Mouse (Mus musculus): ENCODE measurements at regions not wholly inside any gene's neighbourhood (a gene's known extent, or its start where the extent isn't known, plus 50 kb on each side); places are given as distances from the start of the nearest gene placed in this dataset.

- Histone ChIP-seq H3K4me1 (ENCODE audit: control insufficient read depth, insufficient read depth, low read length) (no peaks in the 10 kb centered on the region), H3K4me3 (ENCODE audit: low read depth, low read length) (no peak overlapping the region), H3K9me3 (replicated peaks; ENCODE audit: control insufficient read depth, insufficient read depth, low read length, poor library complexity, severe bottlenecking) (no peaks in the 10 kb centered on the region), H3K36me3 (ENCODE audit: control insufficient read depth, insufficient read depth, low read length, poor library complexity, severe bottlenecking) (no peaks in the 10 kb centered on the region), H3K27ac (ENCODE audit: insufficient read depth, low read length) (no peak overlapping the region), H3K9ac (ENCODE audit: low read depth, poor library complexity, severe bottlenecking) (no peak overlapping the region), H3K27me3 (ENCODE audit: control insufficient read depth, insufficient read depth, low read length, poor library complexity, severe bottlenecking) (no peaks in the 10 kb centered on the region; the same call in 1 of the 2 replicates)
- TF ChIP-seq CTCF (IDR thresholded peaks at IDR 0.05; ENCODE audit: low read depth, low read length) (no peak), EP300 (IDR thresholded peaks at IDR 0.05; ENCODE audit: insufficient read depth, low read depth, low read length) (no peak), POLR2A (IDR thresholded peaks at IDR 0.05; ENCODE audit: insufficient read depth, low read length) (no peak)
Observed at GRCm38 (mm10) chr11:22671791-22672490, 160.1 kb downstream of the Tmem17 start.

GRCm38 (mm10) chr11:22675047-22675446, 163.2 kb downstream of the Tmem17 start:
- no peak overlapping the region for H3K27ac ChIP-seq (ENCODE audit: insufficient read depth, low read length)
- no peaks in the 10 kb centered on the region; the same call in 1 of the 2 replicates for H3K27me3 ChIP-seq (ENCODE audit: control insufficient read depth, insufficient read depth, low read length, poor library complexity, severe bottlenecking)
- TF ChIP-seq POLR2A (IDR thresholded peaks at IDR 0.05; ENCODE audit: insufficient read depth, low read length) = no peak
- TF ChIP-seq EP300 (IDR thresholded peaks at IDR 0.05; ENCODE audit: insufficient read depth, low read depth, low read length) = no peak
- no peak for TF ChIP-seq CTCF (IDR thresholded peaks at IDR 0.05; ENCODE audit: low read depth, low read length)

GRCm38 (mm10) chr11:22675754-22676153, 163.9 kb downstream of the Tmem17 start:
- TF ChIP-seq EP300 (IDR thresholded peaks at IDR 0.05; ENCODE audit: insufficient read depth, low read depth, low read length) (no peak), POLR2A (IDR thresholded peaks at IDR 0.05; ENCODE audit: insufficient read depth, low read length) (no peak), CTCF (IDR thresholded peaks at IDR 0.05; ENCODE audit: low read depth, low read length) (no peak)
- H3K27me3 ChIP-seq (ENCODE audit: control insufficient read depth, insufficient read depth, low read length, poor library complexity, severe bottlenecking) = no peaks in the 10 kb centered on the region; the same call in 1 of the 2 replicates

More at GRCm38 (mm10) chr11:22675047-22675446, 163.2 kb downstream of the Tmem17 start:
- H3K9me3 ChIP-seq (replicated peaks; ENCODE audit: control insufficient read depth, insufficient read depth, low read length, poor library complexity, severe bottlenecking) = no peaks in the 10 kb centered on the region
- H3K4me1 ChIP-seq (ENCODE audit: control insufficient read depth, insufficient read depth, low read length) = no peaks in the 10 kb centered on the region
- no peaks in the 10 kb centered on the region for H3K36me3 ChIP-seq (ENCODE audit: control insufficient read depth, insufficient read depth, low read length, poor library complexity, severe bottlenecking)
- no peak overlapping the region for H3K9ac ChIP-seq (ENCODE audit: low read depth, poor library complexity, severe bottlenecking)
- H3K4me3 ChIP-seq (ENCODE audit: low read depth, low read length) = no peak overlapping the region

GRCm38 (mm10) chr11:22677337-22677736, 165.4 kb downstream of the Tmem17 start:
- no peaks in the 10 kb centered on the region for H3K36me3 ChIP-seq (ENCODE audit: control insufficient read depth, insufficient read depth, low read length, poor library complexity, severe bottlenecking)
- no peaks in the 10 kb centered on the region; the same call in 1 of the 2 replicates for H3K27me3 ChIP-seq (ENCODE audit: control insufficient read depth, insufficient read depth, low read length, poor library complexity, severe bottlenecking)
- no peaks in the 10 kb centered on the region for H3K9me3 ChIP-seq (replicated peaks; ENCODE audit: control insufficient read depth, insufficient read depth, low read length, poor library complexity, severe bottlenecking)
- H3K4me3 ChIP-seq (ENCODE audit: low read depth, low read length) = no peak overlapping the region
- TF ChIP-seq CTCF (IDR thresholded peaks at IDR 0.05; ENCODE audit: low read depth, low read length) = peak; percentile 40
- no peak for TF ChIP-seq EP300 (IDR thresholded peaks at IDR 0.05; ENCODE audit: insufficient read depth, low read depth, low read length)
- no peak for TF ChIP-seq POLR2A (IDR thresholded peaks at IDR 0.05; ENCODE audit: insufficient read depth, low read length)
- H3K27ac ChIP-seq (ENCODE audit: insufficient read depth, low read length) = no peak overlapping the region
- H3K9ac ChIP-seq (ENCODE audit: low read depth, poor library complexity, severe bottlenecking) = no peak overlapping the region
- H3K4me1 ChIP-seq (ENCODE audit: control insufficient read depth, insufficient read depth, low read length) = no peaks in the 10 kb centered on the region

More at GRCm38 (mm10) chr11:22675754-22676153, 163.9 kb downstream of the Tmem17 start:
- Histone ChIP-seq H3K36me3 (ENCODE audit: control insufficient read depth, insufficient read depth, low read length, poor library complexity, severe bottlenecking) (no peaks in the 10 kb centered on the region), H3K9me3 (replicated peaks; ENCODE audit: control insufficient read depth, insufficient read depth, low read length, poor library complexity, severe bottlenecking) (no peaks in the 10 kb centered on the region), H3K9ac (ENCODE audit: low read depth, poor library complexity, severe bottlenecking) (no peak overlapping the region), H3K27ac (ENCODE audit: insufficient read depth, low read length) (no peak overlapping the region), H3K4me1 (ENCODE audit: control insufficient read depth, insufficient read depth, low read length) (no peaks in the 10 kb centered on the region), H3K4me3 (ENCODE audit: low read depth, low read length) (no peak overlapping the region)

DNA sequence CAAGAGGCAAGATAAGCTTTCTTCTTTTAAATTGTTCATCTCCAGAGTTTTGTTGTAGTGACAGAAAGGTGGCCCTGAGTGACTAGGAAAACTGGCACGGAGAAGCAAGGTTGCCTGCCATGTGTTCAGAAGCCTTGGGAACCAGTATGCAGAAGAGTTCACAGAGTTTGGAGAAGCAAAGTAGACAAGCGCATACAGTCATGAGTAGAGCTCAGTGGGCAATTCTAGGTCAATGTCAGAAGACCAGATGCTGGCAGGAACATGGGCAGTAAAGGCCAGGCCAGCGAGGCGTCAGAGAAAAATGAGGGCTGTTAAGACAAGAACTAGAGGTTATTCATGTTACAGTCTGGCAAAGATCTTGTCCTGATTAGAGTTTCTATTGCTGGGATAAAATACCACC, 172.7 kb downstream of the Tmem17 start:
- TF ChIP-seq POLR2A (IDR thresholded peaks at IDR 0.05; ENCODE audit: insufficient read depth, low read length) (no peak), CTCF (IDR thresholded peaks at IDR 0.05; ENCODE audit: low read depth, low read length) (no peak), EP300 (IDR thresholded peaks at IDR 0.05; ENCODE audit: insufficient read depth, low read depth, low read length) (no peak)

DNA sequence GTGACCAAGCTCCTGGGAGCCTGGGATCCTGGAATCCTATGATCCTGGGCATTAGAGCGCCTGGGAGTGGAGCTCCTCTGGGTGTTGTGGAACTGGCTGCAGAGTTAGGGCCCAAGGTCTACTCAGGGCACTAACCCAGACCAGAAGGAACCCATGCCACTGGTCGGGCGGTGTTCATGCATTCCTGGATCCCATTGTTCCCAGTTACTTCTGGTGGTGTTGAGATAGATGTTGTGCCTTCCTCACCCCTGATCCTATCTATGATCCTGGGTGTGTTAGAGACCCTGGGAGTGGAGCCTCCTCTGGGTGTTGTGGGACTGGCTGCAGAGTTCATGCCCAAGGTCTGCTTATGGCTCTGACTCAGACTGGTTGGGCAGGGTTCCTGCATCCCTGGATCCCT, 169.9 kb downstream of the B3gnt2 start:
- H3K4me1 ChIP-seq (ENCODE audit: control insufficient read depth, insufficient read depth, low read length) = no peaks in the 10 kb centered on the region
- H3K4me3 ChIP-seq (ENCODE audit: low read depth, low read length) = no peak overlapping the region
- H3K9ac ChIP-seq (ENCODE audit: low read depth, poor library complexity, severe bottlenecking) = no peak overlapping the region
- H3K36me3 ChIP-seq (ENCODE audit: control insufficient read depth, insufficient read depth, low read length, poor library complexity, severe bottlenecking) = no peaks in the 10 kb centered on the region
- H3K27ac ChIP-seq (ENCODE audit: insufficient read depth, low read length) = no peak overlapping the region
- H3K27me3 ChIP-seq (ENCODE audit: control insufficient read depth, insufficient read depth, low read length, poor library complexity, severe bottlenecking) = no peaks in the 10 kb centered on the region
- no peak for TF ChIP-seq POLR2A (IDR thresholded peaks at IDR 0.05; ENCODE audit: insufficient read depth, low read length)
- TF ChIP-seq CTCF (IDR thresholded peaks at IDR 0.05; ENCODE audit: low read depth, low read length) = no peak
- no peak for TF ChIP-seq EP300 (IDR thresholded peaks at IDR 0.05; ENCODE audit: insufficient read depth, low read depth, low read length)
- H3K9me3 ChIP-seq (replicated peaks; ENCODE audit: control insufficient read depth, insufficient read depth, low read length, poor library complexity, severe bottlenecking) = peaks cover 6% of the 10 kb centered on the region; the same call in 1 of the 2 replicates

More for the DNA sequence above, 172.7 kb downstream of the Tmem17 start:
- H3K9ac ChIP-seq (ENCODE audit: low read depth, poor library complexity, severe bottlenecking) = no peak overlapping the region
- H3K36me3 ChIP-seq (ENCODE audit: control insufficient read depth, insufficient read depth, low read length, poor library complexity, severe bottlenecking) = no peaks in the 10 kb centered on the region
- no peaks in the 10 kb centered on the region for H3K4me1 ChIP-seq (ENCODE audit: control insufficient read depth, insufficient read depth, low read length)
- H3K27ac ChIP-seq (ENCODE audit: insufficient read depth, low read length) = no peak overlapping the region
- no peak overlapping the region for H3K4me3 ChIP-seq (ENCODE audit: low read depth, low read length)
- no peaks in the 10 kb centered on the region for H3K27me3 ChIP-seq (ENCODE audit: control insufficient read depth, insufficient read depth, low read length, poor library complexity, severe bottlenecking)
- H3K9me3 ChIP-seq (replicated peaks; ENCODE audit: control insufficient read depth, insufficient read depth, low read length, poor library complexity, severe bottlenecking) = peaks cover 8% of the 10 kb centered on the region; the same call in 1 of the 2 replicates
